Mouse (Mus musculus): ENCODE measurements at regions not wholly inside any gene's neighbourhood (a gene's known extent, or its start where the extent isn't known, plus 50 kb on each side); places are given as distances from the start of the nearest gene placed in this dataset.
A peak's percentile ranks its signal among the peaks of the same experiment; 100 is the strongest.

DNA sequence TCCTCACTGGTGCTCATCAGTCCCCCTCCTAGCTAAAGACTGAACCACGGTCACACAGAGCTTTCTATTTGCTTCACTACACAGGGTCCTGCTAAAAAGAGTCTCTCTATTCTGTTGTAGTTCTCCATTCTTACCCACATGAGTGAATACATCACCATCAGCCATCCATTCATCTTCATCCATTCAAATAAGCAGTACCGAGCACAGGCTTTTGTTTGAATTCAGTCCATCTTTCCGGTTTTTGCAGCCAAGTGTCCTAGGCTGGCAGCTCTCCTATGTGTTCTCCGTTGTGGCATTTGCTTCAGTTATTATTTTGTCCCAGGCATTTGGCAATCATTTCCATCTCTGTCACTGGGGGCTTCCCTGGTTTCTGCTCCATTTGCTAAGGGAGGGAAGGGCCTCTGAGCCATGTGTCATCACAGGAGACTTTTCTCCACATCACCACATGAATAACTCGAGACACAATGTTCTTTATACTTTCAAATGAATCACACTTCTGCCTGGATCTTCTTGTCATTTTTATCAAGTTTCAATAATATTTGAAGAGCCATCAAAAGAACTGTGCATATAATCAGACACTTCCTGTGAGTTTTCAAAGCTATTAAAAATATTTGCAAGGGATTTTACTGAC, 366.1 kb downstream of the Dnajb9 start:
- no peak for DNase-seq

DNA sequence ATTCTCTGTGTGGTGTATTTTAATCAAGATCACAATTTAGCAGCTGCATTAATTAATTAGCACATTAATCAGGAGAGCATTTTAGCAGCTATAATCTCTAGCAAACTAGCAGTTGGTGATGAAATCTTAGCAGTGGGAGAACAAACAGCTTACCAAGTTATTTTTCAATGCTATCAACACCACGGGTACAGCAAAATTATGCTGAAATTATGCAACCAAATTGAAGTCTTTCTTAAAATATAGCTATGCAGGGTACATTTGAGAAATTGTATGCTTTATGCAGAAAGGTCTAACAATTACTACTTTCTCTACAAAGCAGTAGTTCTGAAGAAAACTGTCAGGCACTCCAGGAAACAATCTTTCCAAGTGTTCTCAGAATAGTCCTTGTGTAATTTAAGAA, 378.1 kb downstream of the Dnajb9 start:
- DNase-seq, result no peak

DNA sequence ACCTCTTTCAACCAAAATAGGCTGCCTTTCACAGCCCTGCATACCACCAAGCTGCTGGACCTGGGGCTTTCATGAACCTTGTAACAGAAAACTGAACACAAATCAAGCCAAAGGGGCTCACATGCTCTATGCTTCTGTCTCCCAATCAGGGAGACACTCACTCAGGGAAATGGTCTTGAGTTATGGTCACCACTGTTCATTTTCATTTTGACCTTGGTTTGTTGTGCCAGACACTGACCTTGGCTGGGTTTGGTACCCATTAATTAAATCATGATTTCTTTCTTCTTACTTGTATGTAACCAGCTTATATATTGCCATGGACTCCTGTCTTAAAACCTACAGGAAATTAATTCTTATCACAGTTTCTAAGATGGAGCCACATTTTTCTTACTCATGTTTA, 381.5 kb downstream of the Dnajb9 start:
- DNase-seq, result peak; percentile 65

DNA sequence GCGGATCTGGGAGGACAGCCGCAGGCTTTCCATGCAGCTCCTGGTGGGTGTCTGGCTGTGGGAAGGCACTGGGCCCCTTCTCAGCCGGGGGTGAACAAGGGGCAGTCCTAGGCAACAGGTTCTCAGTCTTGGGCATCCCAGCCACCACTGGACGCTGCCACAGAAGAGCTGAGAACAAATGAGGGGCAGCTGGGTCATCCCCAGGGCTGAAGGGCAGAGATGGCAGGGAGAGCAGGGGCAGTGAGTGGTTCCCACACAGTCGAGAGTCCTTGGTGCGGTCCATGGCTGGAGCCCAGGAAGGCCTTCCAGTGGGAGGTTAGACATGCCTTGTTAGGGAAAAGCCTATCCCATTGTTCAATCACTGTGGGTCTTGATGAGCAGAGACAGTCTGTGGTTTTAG, 382.2 kb downstream of the Dnajb9 start:
- DNase-seq, result peak; percentile 57

DNA sequence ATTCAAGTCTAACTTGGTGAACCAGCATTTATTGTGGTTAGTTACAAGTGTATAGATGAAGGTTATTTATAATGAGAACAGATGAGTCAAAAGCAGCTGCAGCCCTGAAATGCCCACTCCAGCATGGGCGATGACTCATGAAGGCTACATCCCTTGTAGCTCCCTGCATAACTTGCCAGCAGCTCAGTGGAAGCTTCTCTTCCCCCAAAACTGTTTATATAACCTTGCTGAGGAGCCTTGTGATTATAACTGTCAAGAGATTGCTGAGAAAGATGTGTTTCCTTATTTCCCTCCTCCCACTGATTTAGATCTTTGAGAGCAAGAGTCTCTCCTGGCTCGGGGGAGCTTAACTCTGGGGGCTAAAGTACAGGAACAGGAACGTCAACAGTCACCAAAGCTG, 382.8 kb downstream of the Dnajb9 start:
- peak; percentile 82 for DNase-seq

DNA sequence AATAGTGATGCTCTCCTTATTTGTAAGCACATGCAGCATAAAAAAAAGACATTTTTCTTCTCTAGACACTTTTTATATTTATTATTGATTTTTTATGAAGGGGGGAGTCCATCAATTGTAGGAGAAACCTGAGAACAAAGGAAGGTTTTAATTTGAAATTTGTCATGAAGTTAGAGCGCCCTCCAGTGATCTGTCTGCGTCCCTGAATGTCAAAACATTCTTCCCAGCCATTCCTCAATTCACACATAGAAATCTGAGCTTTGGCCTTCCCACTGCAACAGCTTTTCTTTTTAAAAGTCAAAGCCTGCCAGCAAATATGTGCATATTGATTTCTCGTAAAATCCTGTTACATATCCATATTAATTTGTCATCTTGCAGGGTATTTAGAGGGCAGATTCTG, 396.6 kb downstream of the Dnajb9 start:
- DNase-seq, result no peak

DNA sequence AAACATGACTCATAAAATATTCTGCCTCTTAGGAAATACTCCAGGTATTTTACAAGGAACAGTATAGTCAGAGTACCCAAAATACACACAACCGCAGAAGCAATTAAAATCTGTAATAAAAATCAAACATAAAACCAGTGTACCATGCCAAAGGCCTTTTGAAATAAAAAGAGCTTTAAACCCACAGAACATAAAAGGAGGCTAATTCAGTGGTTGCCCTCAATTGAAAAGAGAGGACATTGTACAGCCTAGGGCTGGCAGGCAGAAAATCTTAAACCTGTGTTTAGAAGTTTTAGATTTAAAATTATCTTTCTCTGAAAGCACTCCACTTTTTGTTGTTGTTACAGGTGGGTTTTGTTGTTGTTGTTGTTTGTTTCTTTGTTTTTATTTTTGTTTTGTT, 437.4 kb downstream of the Dnajb9 start:
- no peak for DNase-seq

DNA sequence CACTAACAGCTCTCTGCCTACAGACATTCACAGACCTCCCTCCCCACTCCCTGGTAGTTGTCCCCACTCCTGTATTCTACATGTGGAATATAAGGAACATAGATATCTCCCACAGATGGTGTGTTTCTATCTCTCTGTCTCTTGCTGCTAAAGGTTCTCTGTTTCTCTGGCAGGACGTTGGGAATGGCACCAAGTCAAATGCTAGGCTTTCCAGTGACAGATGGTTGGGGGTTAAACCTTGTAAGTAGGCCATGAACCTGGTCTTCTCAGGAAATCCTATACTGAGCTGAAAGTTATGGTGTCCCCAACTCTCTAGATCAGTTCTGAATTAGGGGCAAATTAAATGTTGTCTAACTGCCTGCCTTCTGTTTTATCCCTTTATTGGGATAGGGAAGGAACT, 448.0 kb downstream of the Dnajb9 start:
- DNase-seq, result no peak
